In the genomic region with DNA sequence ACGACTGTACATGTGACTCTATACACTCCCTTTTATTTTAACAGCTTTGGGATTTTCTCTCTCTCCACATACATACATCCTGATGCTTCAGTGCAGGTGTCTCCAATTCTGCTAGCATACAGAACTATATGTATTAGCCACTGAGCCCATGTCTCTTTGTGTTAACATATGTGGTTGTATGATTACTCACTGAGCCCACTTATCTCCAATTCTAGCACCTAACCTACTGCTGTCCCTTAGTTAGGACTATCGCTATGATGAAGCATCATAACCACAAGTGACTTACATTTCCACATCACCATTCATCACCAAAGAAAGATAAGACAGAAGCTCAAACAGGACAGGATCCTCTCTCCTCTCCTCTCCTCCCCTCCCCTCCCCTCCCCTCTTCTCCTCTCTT, we compare ENCODE assay signal across 28 mouse cellular contexts.
DNase-seq lines count a peak whose midpoint lies in the region; ATAC-seq and TF ChIP-seq lines count a peak whose summit lies in the region.
"Had no signal": no experiment of that assay in that cellular context is flagged by ENCODE, and none has a peak within 500 bp of the region (broad histone marks: within the 10 kb centered on the region; RNA-seq: fewer than 3 reads in every experiment).

No protein-coding gene starts in this region.

- H3K4me2 ChIP-seq in liver, embryonic 13.5 days = no peak overlapping the region
- H3K4me2 ChIP-seq: heart, embryonic 11.5 days; hindbrain, embryonic 13.5 days; limb, embryonic 12.5 days; midbrain, embryonic 12.5 days; neural tube, embryonic 13.5 days had no signal

- H3K36me3 ChIP-seq in megakaryocyte, embryonic 14.5 days (replicated peaks; ENCODE audit: low read length) = peaks cover 3% of the 10 kb centered on the region
- H3K36me3 ChIP-seq in liver, embryonic 13.5 days = no peaks in the 10 kb centered on the region
- H3K36me3 ChIP-seq: limb, embryonic 12.5 days; neural tube, embryonic 13.5 days had no signal

- peaks cover 9% of the 10 kb centered on the region for H3K9me3 ChIP-seq in megakaryocyte, embryonic 14.5 days
- H3K9me3 ChIP-seq in liver, embryonic 13.5 days (replicated peaks) = no peaks in the 10 kb centered on the region; the same call in 1 of the 2 replicates
- H3K9me3 ChIP-seq: hindbrain, embryonic 13.5 days; limb, embryonic 12.5 days; midbrain, embryonic 12.5 days; neural tube, embryonic 13.5 days had no signal

- 44% methylated on average over 2 of the region's 2 CpGs for WGBS in liver, embryonic 13.5 days (ENCODE audit: insufficient replicate concordance)

- peaks cover 25% of the 10 kb centered on the region for H3K4me1 ChIP-seq in megakaryocyte, embryonic 14.5 days
- H3K4me1 ChIP-seq in liver, embryonic 13.5 days (replicated peaks) = peaks cover 19% of the 10 kb centered on the region
- H3K4me1 ChIP-seq: hindbrain, embryonic 13.5 days; limb, embryonic 12.5 days; midbrain, embryonic 12.5 days; neural tube, embryonic 13.5 days had no signal

- no peak for DNase-seq in liver, embryonic 13.5 days
- no peak for DNase-seq in gastrocnemius, adult 2 months
- DNase-seq in heart, postnatal 25 days (ENCODE audit: low spot score) = no peak
- no peak for DNase-seq in adrenal gland, adult 18-20 months (ENCODE audit: low spot score in 2 of 2)
- DNase-seq: adrenal gland, adult 2 months; adrenal gland, postnatal 36 days; cerebellum, adult 8-10 months; gastrocnemius, postnatal 36 days; heart, adult 18-20 months; heart, postnatal 4 days; kidney, adult 9 months; kidney, postnatal 10 days; layer of hippocampus, adult 9-11 months; lung, adult 18-20 months; lung, postnatal 4 days had no signal

- H3K9ac ChIP-seq in liver, embryonic 13.5 days = no peak overlapping the region
- H3K9ac ChIP-seq: hindbrain, embryonic 13.5 days; limb, embryonic 12.5 days; midbrain, embryonic 12.5 days; neural tube, embryonic 13.5 days had no signal

- H3K4me3 ChIP-seq in megakaryocyte, embryonic 14.5 days (replicated peaks) = peak overlapping the region; percentile 17
- no peak overlapping the region for H3K4me3 ChIP-seq in liver, embryonic 13.5 days (replicated peaks)
- no peak overlapping the region for H3K4me3 ChIP-seq in gastrocnemius, adult 2 months
- H3K4me3 ChIP-seq: hindbrain, embryonic 13.5 days; limb, embryonic 12.5 days; midbrain, embryonic 12.5 days; myocyte; neural tube, embryonic 13.5 days had no signal

- no peak for TF ChIP-seq CTCF in gastrocnemius, adult 2 months (IDR thresholded peaks at IDR 0.05)

- ATAC-seq in megakaryocyte, adult 5-6 weeks (ENCODE audit: poor library complexity, severe bottlenecking) = no peak
- ATAC-seq in common myeloid progenitor, adult 5-6 weeks (replicated peaks; ENCODE audit: low read depth, poor library complexity, severe bottlenecking) = peak; percentile 55
- peak; percentile 93 for ATAC-seq in liver, embryonic 13.5 days (ENCODE audit: low read depth)
- peak; percentile 82 for ATAC-seq in megakaryocyte progenitor cell, adult 5-6 weeks (replicated peaks; ENCODE audit: poor library complexity)
- ATAC-seq: forebrain, embryonic 14.5 days; intestine, embryonic 16.5 days; lung, postnatal 0 days had no signal

- intact Hi-C loops in gastrocnemius, adult 2 months (cut with DNase I) = no loop called here
- intact Hi-C loops in heart, postnatal 25 days (cut with DNase I) = no loop called here

- H3K27ac ChIP-seq in liver, embryonic 13.5 days = peak overlapping the region; percentile 83
- no peak overlapping the region for H3K27ac ChIP-seq in gastrocnemius, adult 2 months
- H3K27ac ChIP-seq: hindbrain, embryonic 13.5 days; limb, embryonic 12.5 days; midbrain, embryonic 12.5 days; neural tube, embryonic 13.5 days had no signal

- no peaks in the 10 kb centered on the region for H3K27me3 ChIP-seq in megakaryocyte, embryonic 14.5 days (replicated peaks)
- no peaks in the 10 kb centered on the region for H3K27me3 ChIP-seq in liver, embryonic 13.5 days
- H3K27me3 ChIP-seq: hindbrain, embryonic 13.5 days; limb, embryonic 12.5 days; midbrain, embryonic 12.5 days; neural tube, embryonic 13.5 days had no signal
